In genomic region chr3:149275478-149276132, GRCm38 (mm10) we compare ENCODE assay signal across 21 mouse cellular contexts.
DNase-seq lines count a peak whose midpoint lies in the region; ATAC-seq and TF ChIP-seq lines count a peak whose summit lies in the region.
"Had no signal": no experiment of that assay in that cellular context is flagged by ENCODE, and none has a peak within 500 bp of the region (broad histone marks: within the 10 kb centered on the region; RNA-seq: fewer than 3 reads in every experiment).

No protein-coding gene starts in this region.

- no peak for TF ChIP-seq CTCF in kidney, adult 2 months (conservative IDR thresholded peaks at IDR 0.05; ENCODE audit: insufficient read depth, insufficient read length, low read depth, low read length)

- no peak overlapping the region for H3K4me3 ChIP-seq in forebrain, embryonic 11.5 days (ENCODE audit: low read depth, low read length)
- H3K4me3 ChIP-seq in forebrain, embryonic 15.5 days = no peak overlapping the region
- no peak overlapping the region for H3K4me3 ChIP-seq in kidney, adult 2 months (ENCODE audit: insufficient read depth, low read depth, low read length)
- H3K4me3 ChIP-seq: embryonic facial prominence, embryonic 12.5 days; forebrain, embryonic 12.5 days; hindbrain, embryonic 15.5 days had no signal

- H3K9me3 ChIP-seq in forebrain, embryonic 11.5 days (ENCODE audit: control insufficient read depth, low read length) = no peaks in the 10 kb centered on the region
- H3K9me3 ChIP-seq in forebrain, embryonic 15.5 days = no peaks in the 10 kb centered on the region
- H3K9me3 ChIP-seq: embryonic facial prominence, embryonic 12.5 days; forebrain, embryonic 12.5 days; hindbrain, embryonic 15.5 days had no signal

- no peak overlapping the region for H3K4me2 ChIP-seq in forebrain, embryonic 11.5 days (ENCODE audit: low read depth, low read length, severe bottlenecking)
- H3K4me2 ChIP-seq in forebrain, embryonic 15.5 days (replicated peaks) = no peak overlapping the region
- H3K4me2 ChIP-seq: forebrain, embryonic 12.5 days had no signal

- WGBS in forebrain, embryonic 11.5 days = 69% methylated on average over 6 of the region's 6 CpGs
- 54% methylated on average over 6 of the region's 6 CpGs for WGBS in forebrain, embryonic 15.5 days
- 68% methylated on average over 6 of the region's 6 CpGs for WGBS in kidney, adult 2 months

- no peaks in the 10 kb centered on the region for H3K36me3 ChIP-seq in forebrain, embryonic 11.5 days (ENCODE audit: control insufficient read depth, insufficient read depth, low read length)
- no peaks in the 10 kb centered on the region for H3K36me3 ChIP-seq in forebrain, embryonic 15.5 days
- no peaks in the 10 kb centered on the region for H3K36me3 ChIP-seq in kidney, adult 2 months (ENCODE audit: control insufficient read depth, insufficient read depth, low read length)
- H3K36me3 ChIP-seq: embryonic facial prominence, embryonic 12.5 days; forebrain, embryonic 12.5 days; hindbrain, embryonic 15.5 days had no signal

- ATAC-seq in forebrain, embryonic 11.5 days (replicated peaks; ENCODE audit: low FRiP score) = 0 out of 2 replicates have a peak, but pooled peaks have one; percentile 55
- no peak for ATAC-seq in forebrain, embryonic 15.5 days (replicated peaks)
- ATAC-seq: activated CD4-positive, CD25-positive, alpha-beta regulatory T cell, adult 4 months; CD4-positive, CD25-positive, alpha-beta regulatory T cell, adult 4 months; forebrain, postnatal 0 days; Patski had no signal

- TF ChIP-seq POLR2A in kidney, adult 2 months (IDR thresholded peaks at IDR 0.05; ENCODE audit: low read depth, low read length) = no peak

- no peaks in the 10 kb centered on the region; the same call in 1 of the 2 replicates for H3K4me1 ChIP-seq in forebrain, embryonic 11.5 days (replicated peaks; ENCODE audit: control insufficient read depth, insufficient read depth, low read length)
- no peaks in the 10 kb centered on the region; the same call in 1 of the 2 replicates for H3K4me1 ChIP-seq in forebrain, embryonic 15.5 days
- no peaks in the 10 kb centered on the region; the same call in 1 of the 2 replicates for H3K4me1 ChIP-seq in kidney, adult 2 months (ENCODE audit: control insufficient read depth, insufficient read depth, low read length)
- H3K4me1 ChIP-seq: embryonic facial prominence, embryonic 12.5 days; hindbrain, embryonic 15.5 days had no signal

- DNase-seq in forebrain, embryonic 11.5 days (ENCODE audit: low spot score) = no peak
- peak; percentile 19 for DNase-seq in kidney, adult 2 months
- DNase-seq in kidney, adult 9 months = no peak
- peak; percentile 58 for DNase-seq in retina, postnatal 1 day
- DNase-seq in retina, embryonic 14.5 days (ENCODE audit: low spot score) = no peak
- no peak for DNase-seq in ovary, postnatal 14 days (ENCODE audit: low spot score)
- DNase-seq: adrenal gland, postnatal 14 days; B cell, adult 2 months; cerebellum, adult 11-12 months; cerebellum, adult 9-10 months; cerebellum, postnatal 25 days; forebrain, postnatal 0 days; gastrocnemius, postnatal 14 days; heart, postnatal 36 days had no signal

- H3K27ac ChIP-seq in forebrain, embryonic 11.5 days (ENCODE audit: low read depth, low read length) = no peak overlapping the region
- H3K27ac ChIP-seq in forebrain, embryonic 15.5 days (replicated peaks) = no peak overlapping the region
- peak overlapping the region; percentile 64 for H3K27ac ChIP-seq in kidney, adult 2 months (ENCODE audit: insufficient read depth, low read depth, low read length)
- H3K27ac ChIP-seq: embryonic facial prominence, embryonic 12.5 days; forebrain, embryonic 12.5 days; hindbrain, embryonic 15.5 days had no signal

- no peaks in the 10 kb centered on the region for H3K27me3 ChIP-seq in forebrain, embryonic 11.5 days (ENCODE audit: control insufficient read depth, insufficient read depth, low read length)
- H3K27me3 ChIP-seq in forebrain, embryonic 15.5 days = no peaks in the 10 kb centered on the region
- no peaks in the 10 kb centered on the region for H3K27me3 ChIP-seq in kidney, adult 2 months (replicated peaks; ENCODE audit: control insufficient read depth, insufficient read depth, low read length)
- H3K27me3 ChIP-seq: embryonic facial prominence, embryonic 12.5 days; forebrain, embryonic 12.5 days; hindbrain, embryonic 15.5 days; Patski had no signal

- H3K9ac ChIP-seq in forebrain, embryonic 11.5 days (ENCODE audit: low read length) = no peak overlapping the region
- H3K9ac ChIP-seq in forebrain, embryonic 15.5 days (replicated peaks) = no peak overlapping the region
- H3K9ac ChIP-seq: embryonic facial prominence, embryonic 12.5 days; forebrain, embryonic 12.5 days; forebrain, postnatal 0 days; hindbrain, embryonic 15.5 days had no signal

Comparison
In these comparisons a context has a peak if more than half of its experiments do, and no peak if none do; other contexts are left out.
1. DNase-seq: peak in kidney, adult 2 months (single experiment) and retina, postnatal 1 day (single experiment); none in forebrain, embryonic 11.5 days (single experiment), kidney, adult 9 months (single experiment), retina, embryonic 14.5 days (single experiment) and ovary, postnatal 14 days (single experiment).